In genomic region chr10:75477034-75477433, GRCm38 (mm10) we compare ENCODE assay signal across 14 mouse cellular contexts. TPM values are rescaled to one million over a fixed set of nuclear protein-coding genes. Genes with fewer than 3 reads are reported as not detected.
DNase-seq lines count a peak whose midpoint lies in the region; ATAC-seq and TF ChIP-seq lines count a peak whose summit lies in the region.
"Had no signal": no experiment of that assay in that cellular context is flagged by ENCODE, and none has a peak within 500 bp of the region (broad histone marks: within the 10 kb centered on the region; RNA-seq: fewer than 3 reads in every experiment).

No protein-coding gene starts in this region.

- no peak for TF ChIP-seq EP300 in lung, postnatal 0 days (IDR thresholded peaks at IDR 0.05)

- H3K27me3 ChIP-seq in heart, embryonic 12.5 days (replicated peaks) = no peaks in the 10 kb centered on the region
- no peaks in the 10 kb centered on the region for H3K27me3 ChIP-seq in lung, postnatal 0 days (replicated peaks; ENCODE audit: insufficient read depth, low read length)
- H3K27me3 ChIP-seq in midbrain, embryonic 16.5 days (ENCODE audit: control insufficient read depth, insufficient read depth, low read depth, low read length) = no peaks in the 10 kb centered on the region
- H3K27me3 ChIP-seq: heart, embryonic 13.5 days; hindbrain, embryonic 15.5 days; neural tube, embryonic 15.5 days had no signal

- H3K4me1 ChIP-seq in heart, embryonic 12.5 days (replicated peaks) = peaks cover 8% of the 10 kb centered on the region; the same call in 1 of the 2 replicates
- no peaks in the 10 kb centered on the region; the same call in 1 of the 2 replicates for H3K4me1 ChIP-seq in lung, postnatal 0 days (ENCODE audit: insufficient read depth, low read depth, low read length)
- H3K4me1 ChIP-seq in midbrain, embryonic 16.5 days (ENCODE audit: control insufficient read depth, insufficient read depth, low read length) = no peaks in the 10 kb centered on the region
- H3K4me1 ChIP-seq: hindbrain, embryonic 15.5 days; neural tube, embryonic 15.5 days had no signal

- ATAC-seq in heart, embryonic 12.5 days (ENCODE audit: insufficient number of reproducible peaks, low FRiP score) = no peak
- 0 out of 2 replicates have a peak, but pooled peaks have one; percentile 37 for ATAC-seq in lung, postnatal 0 days
- no peak for ATAC-seq in midbrain, embryonic 16.5 days
- ATAC-seq: forebrain, embryonic 16.5 days had no signal

- no peak overlapping the region for H3K27ac ChIP-seq in heart, embryonic 12.5 days (ENCODE audit: poor library complexity, severe bottlenecking)
- H3K27ac ChIP-seq in lung, postnatal 0 days (ENCODE audit: low read length) = no peak overlapping the region
- no peak overlapping the region for H3K27ac ChIP-seq in midbrain, embryonic 16.5 days (ENCODE audit: low read length)
- H3K27ac ChIP-seq: heart, embryonic 13.5 days; hindbrain, embryonic 15.5 days; neural tube, embryonic 15.5 days had no signal

- H3K9me3 ChIP-seq in heart, embryonic 12.5 days (replicated peaks) = no peaks in the 10 kb centered on the region
- H3K9me3 ChIP-seq in lung, postnatal 0 days (ENCODE audit: low read length) = no peaks in the 10 kb centered on the region
- H3K9me3 ChIP-seq in midbrain, embryonic 16.5 days (replicated peaks; ENCODE audit: control insufficient read depth, low read length, poor library complexity, severe bottlenecking) = no peaks in the 10 kb centered on the region
- H3K9me3 ChIP-seq: heart, embryonic 13.5 days; hindbrain, embryonic 15.5 days; neural tube, embryonic 15.5 days had no signal

- no peaks in the 10 kb centered on the region for H3K36me3 ChIP-seq in heart, embryonic 12.5 days
- no peaks in the 10 kb centered on the region for H3K36me3 ChIP-seq in lung, postnatal 0 days (ENCODE audit: insufficient read depth, low read length)
- no peaks in the 10 kb centered on the region for H3K36me3 ChIP-seq in midbrain, embryonic 16.5 days (ENCODE audit: control insufficient read depth, insufficient read depth, low read length)
- H3K36me3 ChIP-seq: heart, embryonic 13.5 days; hindbrain, embryonic 15.5 days; neural tube, embryonic 15.5 days had no signal

- H3K4me3 ChIP-seq in heart, embryonic 12.5 days = no peak overlapping the region
- H3K4me3 ChIP-seq in lung, postnatal 0 days (ENCODE audit: low read depth, low read length) = no peak overlapping the region
- H3K4me3 ChIP-seq in midbrain, embryonic 16.5 days (ENCODE audit: low read depth, low read length) = no peak overlapping the region
- H3K4me3 ChIP-seq: heart, embryonic 13.5 days; hindbrain, embryonic 15.5 days; neural tube, embryonic 15.5 days had no signal

- H3K9ac ChIP-seq in heart, embryonic 12.5 days = no peak overlapping the region
- H3K9ac ChIP-seq in lung, postnatal 0 days (replicated peaks; ENCODE audit: low read depth) = no peak overlapping the region
- H3K9ac ChIP-seq in midbrain, embryonic 16.5 days (ENCODE audit: low read depth, low read length) = no peak overlapping the region
- H3K9ac ChIP-seq: heart, embryonic 13.5 days; hindbrain, embryonic 15.5 days; neural tube, embryonic 15.5 days had no signal

- H3K4me2 ChIP-seq in heart, embryonic 12.5 days = no peak overlapping the region
- H3K4me2 ChIP-seq in lung, postnatal 0 days (replicated peaks; ENCODE audit: low read depth, low read length) = no peak overlapping the region
- H3K4me2 ChIP-seq in midbrain, embryonic 16.5 days (ENCODE audit: low read length) = no peak overlapping the region
- H3K4me2 ChIP-seq: heart, embryonic 13.5 days; hindbrain, embryonic 15.5 days; neural tube, embryonic 15.5 days had no signal

- 79% methylated on average over 9 of the region's 9 CpGs for WGBS in heart, embryonic 12.5 days
- 51% methylated on average over 9 of the region's 9 CpGs for WGBS in lung, postnatal 0 days
- 81% methylated on average over 9 of the region's 9 CpGs for WGBS in midbrain, embryonic 16.5 days

- intact Hi-C loops in heart, postnatal 25 days (cut with DNase I) = no loop called here

- TF ChIP-seq CTCF in lung, postnatal 0 days (IDR thresholded peaks at IDR 0.05) = no peak

- peak; percentile 52 for DNase-seq in heart, adult 8-10 months (ENCODE audit: low spot score)
- peak; percentile 37 for DNase-seq in lung, postnatal 0 days (ENCODE audit: low spot score)
- no peak for DNase-seq in lung, adult 18-20 months
- DNase-seq in adrenal gland, postnatal 14 days = peak; percentile 66
- peak; percentile 13 for DNase-seq in heart, postnatal 25 days (ENCODE audit: low spot score)
- no peak for DNase-seq in frontal cortex, postnatal 25 days (ENCODE audit: low spot score in 2 of 2)
- DNase-seq: cerebellum, postnatal 14 days; thymus, adult 18-20 months had no signal

RNA-seq across cellular contexts. Expression of gene Snrpd3, which starts 40.3 kb away (rescaled TPM):
- 10 to 100 TPM; 64.0 to 72.6 (median 68.3) TPM for total RNA-seq in heart, adult 8-10 months (2022)
- polyA plus RNA-seq in heart, embryonic 12.5 days (2016; fragmentation: Nextera tagmentation; extraction: Ambion mirVana) = 105 and 106 TPM in 2 replicates
- polyA plus RNA-seq in lung, postnatal 0 days (2015; fragmentation: Nextera tagmentation; extraction: Ambion mirVana) = 61.6 and 65.7 TPM in 2 replicates
- 87.9 and 88.0 TPM in 2 replicates for total RNA-seq in adrenal gland, postnatal 14 days (2021)
- 10 to 100 TPM; 65.8 to 72.0 TPM for total RNA-seq in heart, postnatal 25 days (2021)
- 125 and 136 TPM in 2 replicates for polyA plus RNA-seq in midbrain, embryonic 16.5 days (2015; fragmentation: Nextera tagmentation; extraction: Ambion mirVana)

RNA-seq across cellular contexts. Expression of gene Gucd1, which starts 40.7 kb away (rescaled TPM):
- 10 to 100 TPM; 34.0 to 37.2 (median 36.1) TPM for total RNA-seq in heart, adult 8-10 months (2022)
- 26.8 and 27.9 TPM in 2 replicates for polyA plus RNA-seq in heart, embryonic 12.5 days (2016; fragmentation: Nextera tagmentation; extraction: Ambion mirVana)
- polyA plus RNA-seq in lung, postnatal 0 days (2015; fragmentation: Nextera tagmentation; extraction: Ambion mirVana) = 19.9 and 20.3 TPM in 2 replicates
- 41.0 and 61.5 TPM in 2 replicates for total RNA-seq in adrenal gland, postnatal 14 days (2021)
- 10 to 100 TPM; 40.1 to 40.4 TPM for total RNA-seq in heart, postnatal 25 days (2021)
- 19.7 and 20.7 TPM in 2 replicates for polyA plus RNA-seq in midbrain, embryonic 16.5 days (2015; fragmentation: Nextera tagmentation; extraction: Ambion mirVana)

Comparison
In these comparisons a context has a peak if more than half of its experiments do, and no peak if none do; other contexts are left out.
1. DNase-seq: peak in heart, adult 8-10 months (single experiment), lung, postnatal 0 days (single experiment), adrenal gland, postnatal 14 days (single experiment) and heart, postnatal 25 days (single experiment); none in lung, adult 18-20 months (0 of 2) and frontal cortex, postnatal 25 days (0 of 2).